Mouse (Mus musculus) embryo, embryonic 11 days (tissue): ENCODE data around the gene Scap.
"Not testable (repeated sequence)": the region's sequence is repeated elsewhere in the genome, so short reads cannot be mapped to it uniquely, and the experiment has no call there.

Experiments
- DNase-seq: peaks from one replicate; pipeline ENCODE4 v3.0.0-alpha.2; 2015

Gene Scap

GRCm38 (mm10) chr9:110333896-110334259 is 790 bp downstream of the Scap start:
- no peak for DNase-seq

- no peak for DNase-seq
Measured at GRCm38 (mm10) chr9:110334849-110335248, 1.8 kb downstream of the Scap start.

GRCm38 (mm10) chr9:110340037-110340750 is 7.1 kb downstream of the Scap start:
- no peak for DNase-seq

GRCm38 (mm10) chr9:110342008-110342407 is 8.9 kb downstream of the Scap start:
- no peak for DNase-seq

GRCm38 (mm10) chr9:110343805-110344204 is 10.7 kb downstream of the Scap start:
- DNase-seq = no peak

GRCm38 (mm10) chr9:110345057-110345739 is 12.1 kb downstream of the Scap start:
- DNase-seq = no peak

GRCm38 (mm10) chr9:110348899-110349298 is 15.8 kb downstream of the Scap start:
- DNase-seq = no peak

GRCm38 (mm10) chr9:110350188-110350587 is 17.1 kb downstream of the Scap start:
- no peak for DNase-seq

GRCm38 (mm10) chr9:110350612-110351011 is 17.5 kb downstream of the Scap start:
- DNase-seq = no peak

GRCm38 (mm10) chr9:110351350-110351749 is 18.3 kb downstream of the Scap start:
- no peak for DNase-seq

- no peak for DNase-seq
Measured at GRCm38 (mm10) chr9:110351932-110352632, 19.0 kb downstream of the Scap start.

- no peak for DNase-seq
Measured at GRCm38 (mm10) chr9:110358341-110358740, 25.3 kb downstream of the Scap start.

- no peak for DNase-seq
Measured at GRCm38 (mm10) chr9:110361299-110361698, 28.2 kb downstream of the Scap start.

GRCm38 (mm10) chr9:110362337-110362736 is 29.2 kb downstream of the Scap start:
- DNase-seq = no peak

- DNase-seq = no peak
Measured at GRCm38 (mm10) chr9:110366746-110367145, 33.7 kb downstream of the Scap start.

- no peak for DNase-seq
Measured at GRCm38 (mm10) chr9:110369860-110370259, 36.8 kb downstream of the Scap start.

GRCm38 (mm10) chr9:110373871-110374270 is 40.8 kb downstream of the Scap start:
- DNase-seq = no peak

GRCm38 (mm10) chr9:110375668-110376067 is 42.6 kb downstream of the Scap start:
- no peak for DNase-seq

GRCm38 (mm10) chr9:110377655-110378054 is 44.6 kb downstream of the Scap start:
- DNase-seq = not testable (repeated sequence)

GRCm38 (mm10) chr9:110379361-110379760 is 46.3 kb downstream of the Scap start:
- no peak for DNase-seq

- DNase-seq = peak; percentile 23
Measured at GRCm38 (mm10) chr9:110380662-110381061, 47.6 kb downstream of the Scap start.

- no peak for DNase-seq
Measured at GRCm38 (mm10) chr9:110381292-110381691, 48.2 kb downstream of the Scap start.

GRCm38 (mm10) chr9:110384369-110384929 is 51.4 kb downstream of the Scap start:
- no peak for DNase-seq

- no peak for DNase-seq
Measured at GRCm38 (mm10) chr9:110388011-110388410, 54.9 kb downstream of the Scap start.
